ENCODE assay signal across 24 mouse cellular contexts in the genomic region with DNA sequence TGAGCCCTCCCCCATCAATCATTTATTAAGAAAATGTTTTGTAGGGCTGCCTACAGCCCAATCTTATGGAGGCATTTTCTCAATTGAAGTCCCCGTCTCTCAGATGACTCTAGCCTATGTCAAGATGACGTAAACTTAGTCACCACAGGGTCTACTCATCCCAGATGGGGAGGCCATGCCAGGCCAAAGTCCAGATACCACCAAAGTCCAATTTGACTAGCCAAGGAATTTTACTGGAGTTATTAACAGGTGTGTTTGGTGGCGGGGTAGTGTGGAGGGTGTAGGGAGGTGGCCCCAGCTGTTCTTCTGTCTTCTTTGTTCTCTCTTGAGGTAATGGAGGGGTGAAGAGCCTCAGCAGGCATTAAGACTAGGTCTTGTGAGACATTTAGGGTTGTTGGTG. TPM values are rescaled to one million over a fixed set of nuclear protein-coding genes. Genes with fewer than 3 reads are reported as not detected.
DNase-seq lines count a peak whose midpoint lies in the region; ATAC-seq and TF ChIP-seq lines count a peak whose summit lies in the region.
"Had no signal": no experiment of that assay in that cellular context is flagged by ENCODE, and none has a peak within 500 bp of the region (broad histone marks: within the 10 kb centered on the region; RNA-seq: fewer than 3 reads in every experiment).

No protein-coding gene starts in this region.

- WGBS in heart, embryonic 10.5 days = 88% methylated on average over 3 of the region's 3 CpGs
- WGBS in heart, embryonic 11.5 days (ENCODE audit: insufficient replicate concordance) = 80% methylated on average over 3 of the region's 3 CpGs
- 56% methylated on average over 3 of the region's 3 CpGs for WGBS in intestine, postnatal 0 days
- 69% methylated on average over 3 of the region's 3 CpGs for WGBS in liver, embryonic 15.5 days (ENCODE audit: insufficient replicate concordance)
- WGBS in midbrain, embryonic 16.5 days = 99% methylated on average over 3 of the region's 3 CpGs
- WGBS in kidney, embryonic 15.5 days = 88% methylated on average over 3 of the region's 3 CpGs

- DNase-seq in heart, embryonic 10.5 days (ENCODE audit: low spot score) = no peak
- no peak for DNase-seq in G1E (ENCODE audit: low spot score)
- DNase-seq: adrenal gland, adult 2 months; adrenal gland, postnatal 25 days; B cell, adult 2 months; cerebellum, adult 18-20 months; cerebellum, adult 9-11 months; cerebellum, postnatal 36 days; gastrocnemius, postnatal 10 days; heart, adult 2 months; heart, postnatal 36 days had no signal

- H3K9ac ChIP-seq in heart, embryonic 11.5 days (ENCODE audit: low read depth, low read length) = no peak overlapping the region
- H3K9ac ChIP-seq in intestine, postnatal 0 days (ENCODE audit: low read depth, low read length) = no peak overlapping the region
- no peak overlapping the region for H3K9ac ChIP-seq in liver, embryonic 15.5 days
- H3K9ac ChIP-seq in midbrain, embryonic 16.5 days (ENCODE audit: low read depth, low read length) = no peak overlapping the region
- H3K9ac ChIP-seq in kidney, embryonic 15.5 days = no peak overlapping the region
- H3K9ac ChIP-seq: embryonic facial prominence, embryonic 13.5 days; forebrain, embryonic 12.5 days; heart, embryonic 13.5 days had no signal

- ATAC-seq in heart, embryonic 11.5 days (replicated peaks; ENCODE audit: insufficient number of reproducible peaks, low FRiP score, low TSS enrichment) = no peak
- ATAC-seq in G1E (ENCODE audit: extremely low read depth, insufficient number of reproducible peaks, low FRiP score, poor library complexity, severe bottlenecking) = no peak
- peak; percentile 75 for ATAC-seq in intestine, postnatal 0 days
- ATAC-seq in liver, embryonic 15.5 days (ENCODE audit: insufficient read depth) = no peak
- ATAC-seq in midbrain, embryonic 16.5 days = no peak
- ATAC-seq in CD4-positive, CD25-positive, alpha-beta regulatory T cell, adult 4 months = no peak
- no peak for ATAC-seq in kidney, embryonic 15.5 days (replicated peaks; ENCODE audit: low FRiP score)
- ATAC-seq: forebrain, embryonic 16.5 days had no signal

- H3K27me3 ChIP-seq in heart, embryonic 10.5 days (ENCODE audit: insufficient read depth, poor library complexity, severe bottlenecking) = peaks cover 65% of the 10 kb centered on the region
- peaks cover 5% of the 10 kb centered on the region; the same call in 1 of the 2 replicates for H3K27me3 ChIP-seq in heart, embryonic 11.5 days (ENCODE audit: control insufficient read depth, insufficient read depth, low read length)
- H3K27me3 ChIP-seq in G1E (ENCODE audit: insufficient read depth, low read length) = no peaks in the 10 kb centered on the region
- no peaks in the 10 kb centered on the region for H3K27me3 ChIP-seq in intestine, postnatal 0 days (replicated peaks; ENCODE audit: control insufficient read depth, insufficient read depth, low read length)
- H3K27me3 ChIP-seq in liver, embryonic 15.5 days = no peaks in the 10 kb centered on the region
- no peaks in the 10 kb centered on the region for H3K27me3 ChIP-seq in midbrain, embryonic 16.5 days (ENCODE audit: control insufficient read depth, insufficient read depth, low read depth, low read length)
- H3K27me3 ChIP-seq in kidney, embryonic 15.5 days = no peaks in the 10 kb centered on the region
- H3K27me3 ChIP-seq: embryonic facial prominence, embryonic 13.5 days; forebrain, embryonic 12.5 days had no signal

- peak overlapping the region; percentile 49; the same call in 1 of the 2 replicates for H3K27ac ChIP-seq in heart, embryonic 10.5 days
- H3K27ac ChIP-seq in heart, embryonic 11.5 days (ENCODE audit: low read depth, low read length) = no peak overlapping the region
- peak overlapping the region; percentile 58 for H3K27ac ChIP-seq in intestine, postnatal 0 days (ENCODE audit: low read depth, low read length)
- H3K27ac ChIP-seq in liver, embryonic 15.5 days (replicated peaks) = peak overlapping the region; percentile 70; the same call in 1 of the 2 replicates
- H3K27ac ChIP-seq in midbrain, embryonic 16.5 days (ENCODE audit: low read length) = no peak overlapping the region
- no peak overlapping the region for H3K27ac ChIP-seq in kidney, embryonic 15.5 days
- H3K27ac ChIP-seq: embryonic facial prominence, embryonic 13.5 days; forebrain, embryonic 12.5 days; heart, adult 2 months; heart, embryonic 13.5 days had no signal

- peaks cover 12% of the 10 kb centered on the region for H3K4me1 ChIP-seq in heart, embryonic 10.5 days
- H3K4me1 ChIP-seq in heart, embryonic 11.5 days (ENCODE audit: control insufficient read depth, insufficient read depth, low read length) = peaks cover 7% of the 10 kb centered on the region; the same call in 1 of the 2 replicates
- peaks cover 66% of the 10 kb centered on the region for H3K4me1 ChIP-seq in G1E (ENCODE audit: insufficient read depth, low read depth, low read length)
- H3K4me1 ChIP-seq in intestine, postnatal 0 days (replicated peaks; ENCODE audit: control insufficient read depth, insufficient read depth, low read length) = no peaks in the 10 kb centered on the region
- H3K4me1 ChIP-seq in liver, embryonic 15.5 days (replicated peaks) = peaks cover 42% of the 10 kb centered on the region
- no peaks in the 10 kb centered on the region for H3K4me1 ChIP-seq in midbrain, embryonic 16.5 days (ENCODE audit: control insufficient read depth, insufficient read depth, low read length)
- no peaks in the 10 kb centered on the region for H3K4me1 ChIP-seq in kidney, embryonic 15.5 days
- H3K4me1 ChIP-seq: embryonic facial prominence, embryonic 13.5 days; forebrain, embryonic 12.5 days had no signal

- peaks cover 57% of the 10 kb centered on the region for H3K36me3 ChIP-seq in heart, embryonic 10.5 days
- peaks cover 13% of the 10 kb centered on the region for H3K36me3 ChIP-seq in heart, embryonic 11.5 days (ENCODE audit: control insufficient read depth, insufficient read depth, low read length)
- H3K36me3 ChIP-seq in G1E (replicated peaks) = peaks cover 78% of the 10 kb centered on the region
- peaks cover 49% of the 10 kb centered on the region for H3K36me3 ChIP-seq in intestine, postnatal 0 days (ENCODE audit: control insufficient read depth, insufficient read depth)
- peaks cover 20% of the 10 kb centered on the region for H3K36me3 ChIP-seq in liver, embryonic 15.5 days (replicated peaks)
- peaks cover 17% of the 10 kb centered on the region for H3K36me3 ChIP-seq in midbrain, embryonic 16.5 days (ENCODE audit: control insufficient read depth, insufficient read depth, low read length)
- H3K36me3 ChIP-seq in kidney, embryonic 15.5 days = peaks cover 56% of the 10 kb centered on the region

- H3K9me3 ChIP-seq in heart, embryonic 10.5 days = no peaks in the 10 kb centered on the region
- H3K9me3 ChIP-seq in heart, embryonic 11.5 days (replicated peaks; ENCODE audit: control insufficient read depth, low read length) = no peaks in the 10 kb centered on the region
- peaks cover 8% of the 10 kb centered on the region for H3K9me3 ChIP-seq in G1E (replicated peaks)
- H3K9me3 ChIP-seq in intestine, postnatal 0 days (ENCODE audit: control insufficient read depth) = no peaks in the 10 kb centered on the region
- no peaks in the 10 kb centered on the region for H3K9me3 ChIP-seq in liver, embryonic 15.5 days (replicated peaks)
- no peaks in the 10 kb centered on the region for H3K9me3 ChIP-seq in midbrain, embryonic 16.5 days (replicated peaks; ENCODE audit: control insufficient read depth, low read length, poor library complexity, severe bottlenecking)
- H3K9me3 ChIP-seq in kidney, embryonic 15.5 days (replicated peaks) = no peaks in the 10 kb centered on the region
- H3K9me3 ChIP-seq: embryonic facial prominence, embryonic 13.5 days; forebrain, embryonic 12.5 days; heart, embryonic 13.5 days had no signal

- no peak overlapping the region for H3K4me3 ChIP-seq in heart, embryonic 10.5 days
- no peak overlapping the region for H3K4me3 ChIP-seq in heart, embryonic 11.5 days (ENCODE audit: low read depth, low read length)
- peak overlapping the region; percentile 45; the same call in 1 of the 2 replicates for H3K4me3 ChIP-seq in G1E (ENCODE audit: low read depth, low read length)
- H3K4me3 ChIP-seq in intestine, postnatal 0 days (ENCODE audit: low read depth, low read length) = no peak overlapping the region
- H3K4me3 ChIP-seq in liver, embryonic 15.5 days (replicated peaks) = no peak overlapping the region
- H3K4me3 ChIP-seq in midbrain, embryonic 16.5 days (ENCODE audit: low read depth, low read length) = no peak overlapping the region
- no peak overlapping the region for H3K4me3 ChIP-seq in kidney, embryonic 15.5 days (replicated peaks)
- H3K4me3 ChIP-seq: embryonic facial prominence, embryonic 13.5 days; forebrain, embryonic 12.5 days; heart, adult 2 months; heart, embryonic 13.5 days had no signal

- no peak for TF ChIP-seq CTCF in G1E (IDR thresholded peaks at IDR 0.05; ENCODE audit: low read depth, low read length)
- TF ChIP-seq CTCF in intestine, postnatal 0 days (IDR thresholded peaks at IDR 0.05; ENCODE audit: low read depth) = no peak

- H3K4me2 ChIP-seq in heart, embryonic 11.5 days = no peak overlapping the region
- 0 out of 2 replicates have a peak overlapping the region, but pooled peaks have one; percentile 17 for H3K4me2 ChIP-seq in intestine, postnatal 0 days (replicated peaks; ENCODE audit: low read depth)
- peak overlapping the region; percentile 46; the same call in 1 of the 2 replicates for H3K4me2 ChIP-seq in liver, embryonic 15.5 days
- H3K4me2 ChIP-seq in midbrain, embryonic 16.5 days (ENCODE audit: low read length) = no peak overlapping the region
- no peak overlapping the region for H3K4me2 ChIP-seq in kidney, embryonic 15.5 days
- H3K4me2 ChIP-seq: embryonic facial prominence, embryonic 13.5 days; forebrain, embryonic 12.5 days; heart, embryonic 13.5 days had no signal

RNA-seq across cellular contexts. Expression of a gene that starts 4.2 kb away (rescaled TPM):
- 0.18 and 0.28 TPM in 2 replicates for polyA plus RNA-seq in heart, embryonic 10.5 days (2016; fragmentation: Nextera tagmentation; extraction: Ambion mirVana)
- polyA plus RNA-seq in heart, embryonic 11.5 days (2014; fragmentation: Nextera tagmentation; extraction: Ambion mirVana) = 0.25 and 0.40 TPM in 2 replicates
- total RNA-seq in G1E (2014; fragmentation: Nextera tagmentation) (not detected in 2 replicates), G1E (2017) (not detected in 2 replicates)
- polyA plus RNA-seq in G1E (2012) = not detected in 2 replicates
- polyA plus RNA-seq in intestine, postnatal 0 days (2015; fragmentation: Nextera tagmentation; extraction: Ambion mirVana) = 0.12 TPM in 1 of 2 replicates, not detected in the other
- polyA plus RNA-seq in liver, embryonic 15.5 days (2015; fragmentation: Nextera tagmentation; extraction: Ambion mirVana) = 0.07 and 0.12 TPM in 2 replicates
- 0.17 and 0.29 TPM in 2 replicates for polyA plus RNA-seq in midbrain, embryonic 16.5 days (2015; fragmentation: Nextera tagmentation; extraction: Ambion mirVana)
- under 1 TPM in 1 of 2 experiments, not detected in 1; 0.28 TPM for polyA plus RNA-seq in CD4-positive, CD25-positive, alpha-beta regulatory T cell, adult 4 months (2017; shearing (Covaris generic))
- 0.19 and 0.26 TPM in 2 replicates for polyA plus RNA-seq in kidney, embryonic 15.5 days (2015; fragmentation: Nextera tagmentation; extraction: Ambion mirVana)
- total RNA-seq: gastrocnemius, postnatal 10 days; gastrocnemius, postnatal 4 days had no signal
- polyA plus RNA-seq: adrenal gland, adult 2 months; frontal cortex, adult 2 months; heart, postnatal 0 days had no signal

RNA-seq across cellular contexts. Expression of a gene that starts 17.2 kb away (rescaled TPM):
- polyA plus RNA-seq in heart, embryonic 10.5 days (2016; fragmentation: Nextera tagmentation; extraction: Ambion mirVana) = 15.4 and 21.4 TPM in 2 replicates
- 19.3 and 21.4 TPM in 2 replicates for polyA plus RNA-seq in heart, embryonic 11.5 days (2014; fragmentation: Nextera tagmentation; extraction: Ambion mirVana)
- total RNA-seq in G1E (2014; fragmentation: Nextera tagmentation) = 31.7 and 33.8 TPM in 2 replicates
- total RNA-seq in G1E (2017) = 16.7 and 21.5 TPM in 2 replicates
- 40.7 and 47.7 TPM in 2 replicates for polyA plus RNA-seq in G1E (2012)
- polyA plus RNA-seq in intestine, postnatal 0 days (2015; fragmentation: Nextera tagmentation; extraction: Ambion mirVana) = 28.8 and 37.3 TPM in 2 replicates
- 10.9 and 13.7 TPM in 2 replicates for polyA plus RNA-seq in liver, embryonic 15.5 days (2015; fragmentation: Nextera tagmentation; extraction: Ambion mirVana)
- 41.8 and 45.6 TPM in 2 replicates for polyA plus RNA-seq in midbrain, embryonic 16.5 days (2015; fragmentation: Nextera tagmentation; extraction: Ambion mirVana)
- 10 to 100 TPM; 14.5 to 16.7 TPM for polyA plus RNA-seq in CD4-positive, CD25-positive, alpha-beta regulatory T cell, adult 4 months (2017; shearing (Covaris generic))
- 33.4 and 39.1 TPM in 2 replicates for polyA plus RNA-seq in kidney, embryonic 15.5 days (2015; fragmentation: Nextera tagmentation; extraction: Ambion mirVana)

RNA-seq across cellular contexts. Expression of a gene that starts 17.2 kb away (rescaled TPM):
- 26.7 and 40.5 TPM in 2 replicates for polyA plus RNA-seq in heart, embryonic 10.5 days (2016; fragmentation: Nextera tagmentation; extraction: Ambion mirVana)
- polyA plus RNA-seq in heart, embryonic 11.5 days (2014; fragmentation: Nextera tagmentation; extraction: Ambion mirVana) = 24.5 and 27.3 TPM in 2 replicates
- 28.0 and 49.0 TPM in 2 replicates for total RNA-seq in G1E (2014; fragmentation: Nextera tagmentation)
- 18.5 and 28.7 TPM in 2 replicates for total RNA-seq in G1E (2017)
- polyA plus RNA-seq in G1E (2012) = 21.3 and 27.5 TPM in 2 replicates
- 15.4 and 19.0 TPM in 2 replicates for polyA plus RNA-seq in intestine, postnatal 0 days (2015; fragmentation: Nextera tagmentation; extraction: Ambion mirVana)
- polyA plus RNA-seq in liver, embryonic 15.5 days (2015; fragmentation: Nextera tagmentation; extraction: Ambion mirVana) = 13.8 and 16.4 TPM in 2 replicates
- 51.7 and 56.8 TPM in 2 replicates for polyA plus RNA-seq in midbrain, embryonic 16.5 days (2015; fragmentation: Nextera tagmentation; extraction: Ambion mirVana)
- polyA plus RNA-seq in CD4-positive, CD25-positive, alpha-beta regulatory T cell, adult 4 months (2017; shearing (Covaris generic)) = 1 to 10 TPM; 1.2 to 4.6 TPM
- 38.5 and 44.8 TPM in 2 replicates for polyA plus RNA-seq in kidney, embryonic 15.5 days (2015; fragmentation: Nextera tagmentation; extraction: Ambion mirVana)

RNA-seq across cellular contexts. Expression of a gene that starts 33.9 kb away (rescaled TPM):
- 26.4 and 26.9 TPM in 2 replicates for polyA plus RNA-seq in heart, embryonic 10.5 days (2016; fragmentation: Nextera tagmentation; extraction: Ambion mirVana)
- 13.7 and 15.9 TPM in 2 replicates for polyA plus RNA-seq in heart, embryonic 11.5 days (2014; fragmentation: Nextera tagmentation; extraction: Ambion mirVana)
- total RNA-seq in G1E (2014; fragmentation: Nextera tagmentation) (19.4 and 21.7 TPM in 2 replicates), G1E (2017) (14.9 and 19.4 TPM in 2 replicates)
- polyA plus RNA-seq in G1E (2012) = 54.1 and 58.2 TPM in 2 replicates
- 13.6 and 14.3 TPM in 2 replicates for polyA plus RNA-seq in intestine, postnatal 0 days (2015; fragmentation: Nextera tagmentation; extraction: Ambion mirVana)
- polyA plus RNA-seq in liver, embryonic 15.5 days (2015; fragmentation: Nextera tagmentation; extraction: Ambion mirVana) = 12.0 and 13.1 TPM in 2 replicates
- polyA plus RNA-seq in midbrain, embryonic 16.5 days (2015; fragmentation: Nextera tagmentation; extraction: Ambion mirVana) = 37.0 and 37.2 TPM in 2 replicates
- polyA plus RNA-seq in CD4-positive, CD25-positive, alpha-beta regulatory T cell, adult 4 months (2017; shearing (Covaris generic)) = 10 to 100 TPM; 17.0 to 37.0 TPM
- polyA plus RNA-seq in kidney, embryonic 15.5 days (2015; fragmentation: Nextera tagmentation; extraction: Ambion mirVana) = 30.5 and 33.8 TPM in 2 replicates

RNA-seq across cellular contexts. Expression of a gene that starts 34.6 kb away (rescaled TPM):
- 4.3 and 6.8 TPM in 2 replicates for polyA plus RNA-seq in heart, embryonic 10.5 days (2016; fragmentation: Nextera tagmentation; extraction: Ambion mirVana)
- 4.8 and 5.4 TPM in 2 replicates for polyA plus RNA-seq in heart, embryonic 11.5 days (2014; fragmentation: Nextera tagmentation; extraction: Ambion mirVana)
- total RNA-seq in G1E (2014; fragmentation: Nextera tagmentation) (not detected in 2 replicates), G1E (2017) (0.12 and 0.16 TPM in 2 replicates)
- polyA plus RNA-seq in G1E (2012) = not detected in 2 replicates
- 3.1 and 4.6 TPM in 2 replicates for polyA plus RNA-seq in intestine, postnatal 0 days (2015; fragmentation: Nextera tagmentation; extraction: Ambion mirVana)
- 0.14 and 0.24 TPM in 2 replicates for polyA plus RNA-seq in liver, embryonic 15.5 days (2015; fragmentation: Nextera tagmentation; extraction: Ambion mirVana)
- 58.8 and 66.2 TPM in 2 replicates for polyA plus RNA-seq in midbrain, embryonic 16.5 days (2015; fragmentation: Nextera tagmentation; extraction: Ambion mirVana)
- not detected for polyA plus RNA-seq in CD4-positive, CD25-positive, alpha-beta regulatory T cell, adult 4 months (2017; shearing (Covaris generic))
- 6.9 and 8.1 TPM in 2 replicates for polyA plus RNA-seq in kidney, embryonic 15.5 days (2015; fragmentation: Nextera tagmentation; extraction: Ambion mirVana)

Comparison
In these comparisons a context has a peak if more than half of its experiments do, and no peak if none do; other contexts are left out.
1. H3K27ac ChIP-seq: peak in heart, embryonic 10.5 days (single experiment), intestine, postnatal 0 days (single experiment) and liver, embryonic 15.5 days (single experiment); none in heart, embryonic 11.5 days (single experiment), midbrain, embryonic 16.5 days (single experiment) and kidney, embryonic 15.5 days (single experiment).
2. H3K4me2 ChIP-seq: peak in intestine, postnatal 0 days (single experiment) and liver, embryonic 15.5 days (single experiment); none in heart, embryonic 11.5 days (single experiment), midbrain, embryonic 16.5 days (single experiment) and kidney, embryonic 15.5 days (single experiment).